Mouse (Mus musculus): ENCODE results near the gene Ccdc58. TPM values are rescaled to one million over a fixed set of nuclear protein-coding genes. Genes with fewer than 3 reads are reported as not detected.
"Not testable (repeated sequence)": the region's sequence is repeated elsewhere in the genome, so short reads cannot be mapped to it uniquely, and the experiment has no call there.

The Ccdc58 gene
- 53.9 and 59.7 TPM in 2 replicates for polyA plus RNA-seq (2015; fragmentation: Nextera tagmentation; extraction: Ambion mirVana)

DNA sequence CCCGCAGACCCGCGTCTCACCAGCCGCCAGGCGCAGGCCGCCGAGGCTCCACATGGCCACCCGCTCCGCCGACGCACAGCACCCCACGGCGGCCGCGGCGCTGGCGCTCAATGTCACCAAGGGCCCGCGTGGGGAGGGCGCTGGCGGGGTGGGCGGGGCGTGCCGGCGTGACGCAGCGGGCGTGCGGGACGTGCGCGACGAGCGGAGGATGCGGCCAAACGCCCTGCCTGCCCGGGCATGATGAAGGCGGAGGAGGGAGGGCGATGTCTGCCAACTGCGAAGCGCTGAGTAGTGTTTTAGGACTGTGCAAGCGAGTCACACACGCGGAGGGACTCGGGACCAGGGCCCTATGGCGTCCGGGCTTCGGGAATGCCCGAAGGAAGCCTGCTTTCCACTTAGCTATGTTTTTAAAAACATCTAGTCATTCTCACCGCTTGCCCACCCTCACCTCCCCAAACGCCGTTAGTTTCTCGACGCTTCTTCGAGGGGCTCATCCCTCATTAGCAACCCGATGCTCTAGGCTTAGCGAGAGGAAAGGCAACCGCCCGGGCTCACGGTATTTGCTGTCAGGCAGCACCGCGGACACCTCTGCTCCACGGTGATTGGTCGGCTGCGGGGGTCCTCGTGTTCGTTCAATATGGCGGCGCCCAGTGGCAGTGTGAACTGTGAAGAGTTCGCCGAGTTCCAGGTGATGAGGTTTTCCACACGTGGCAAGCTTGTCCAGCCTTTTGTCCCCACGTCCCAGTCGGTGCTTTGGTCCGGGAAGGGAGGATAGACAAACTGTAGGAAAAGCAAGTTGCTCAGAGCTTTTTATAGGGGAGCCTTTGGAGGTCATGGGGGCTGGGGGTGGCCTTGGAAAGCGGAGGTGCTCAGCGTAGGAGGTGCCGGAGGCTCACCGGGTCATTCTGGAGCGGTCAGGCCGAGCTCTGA is at the start of gene Ccdc58, which contains the start of gene Fam162a:
Ccdc58 (plus strand) TSS at position 236 of the 930 bp plus-strand sequence.
Fam162a (minus strand) TSS at position 145 of the 930 bp plus-strand sequence.
- peak; percentile 97 for ATAC-seq
- no peaks in the 10 kb centered on the region for H3K9me3 ChIP-seq (replicated peaks)
- peak within 1 kb of the TSS; percentile 84 for H3K4me2 ChIP-seq
- under 1% methylated on average over 81 of the region's 81 CpGs for WGBS
- peak within 1 kb of the TSS; percentile 78 for H3K4me3 ChIP-seq
- peaks cover 28% of the 10 kb centered on the region for H3K4me1 ChIP-seq
- H3K36me3 ChIP-seq (ENCODE audit: poor library complexity, severe bottlenecking) = no peaks in the 10 kb centered on the region
- H3K27ac ChIP-seq = peak within 1 kb of the TSS; percentile 98
- peak within 1 kb of the TSS; percentile 82 for H3K9ac ChIP-seq
- H3K27me3 ChIP-seq = no peaks in the 10 kb centered on the region

DNA sequence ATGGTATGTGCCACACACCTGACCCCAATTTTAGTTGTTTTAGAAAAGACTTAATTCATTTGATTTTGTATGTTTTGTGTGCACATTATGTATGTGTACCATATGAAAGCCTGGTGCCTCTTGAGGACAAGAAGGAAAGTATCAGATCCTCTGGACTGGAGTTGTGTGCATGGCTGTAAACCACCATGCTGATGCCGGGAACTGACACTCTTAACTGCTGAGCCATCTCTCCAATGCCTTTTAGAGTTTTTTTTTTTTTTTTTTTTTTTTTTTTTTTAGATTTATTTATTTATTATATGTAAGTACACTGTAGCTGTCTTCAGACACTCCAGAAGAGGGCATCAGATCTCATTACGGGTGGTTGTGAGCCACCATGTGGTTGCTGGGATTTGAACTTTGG is 43.4 kb upstream of the Ccdc58 start:
- H3K27ac ChIP-seq; ATAC-seq; H3K27me3 ChIP-seq; H3K4me1 ChIP-seq; H3K4me3 ChIP-seq; H3K9ac ChIP-seq; H3K4me2 ChIP-seq; H3K9me3 ChIP-seq (replicated peaks): not testable (repeated sequence)
- WGBS = 87% methylated on average over 1 of the region's 2 CpGs
- peaks cover 45% of the 10 kb centered on the region for H3K36me3 ChIP-seq (ENCODE audit: poor library complexity, severe bottlenecking)

DNA sequence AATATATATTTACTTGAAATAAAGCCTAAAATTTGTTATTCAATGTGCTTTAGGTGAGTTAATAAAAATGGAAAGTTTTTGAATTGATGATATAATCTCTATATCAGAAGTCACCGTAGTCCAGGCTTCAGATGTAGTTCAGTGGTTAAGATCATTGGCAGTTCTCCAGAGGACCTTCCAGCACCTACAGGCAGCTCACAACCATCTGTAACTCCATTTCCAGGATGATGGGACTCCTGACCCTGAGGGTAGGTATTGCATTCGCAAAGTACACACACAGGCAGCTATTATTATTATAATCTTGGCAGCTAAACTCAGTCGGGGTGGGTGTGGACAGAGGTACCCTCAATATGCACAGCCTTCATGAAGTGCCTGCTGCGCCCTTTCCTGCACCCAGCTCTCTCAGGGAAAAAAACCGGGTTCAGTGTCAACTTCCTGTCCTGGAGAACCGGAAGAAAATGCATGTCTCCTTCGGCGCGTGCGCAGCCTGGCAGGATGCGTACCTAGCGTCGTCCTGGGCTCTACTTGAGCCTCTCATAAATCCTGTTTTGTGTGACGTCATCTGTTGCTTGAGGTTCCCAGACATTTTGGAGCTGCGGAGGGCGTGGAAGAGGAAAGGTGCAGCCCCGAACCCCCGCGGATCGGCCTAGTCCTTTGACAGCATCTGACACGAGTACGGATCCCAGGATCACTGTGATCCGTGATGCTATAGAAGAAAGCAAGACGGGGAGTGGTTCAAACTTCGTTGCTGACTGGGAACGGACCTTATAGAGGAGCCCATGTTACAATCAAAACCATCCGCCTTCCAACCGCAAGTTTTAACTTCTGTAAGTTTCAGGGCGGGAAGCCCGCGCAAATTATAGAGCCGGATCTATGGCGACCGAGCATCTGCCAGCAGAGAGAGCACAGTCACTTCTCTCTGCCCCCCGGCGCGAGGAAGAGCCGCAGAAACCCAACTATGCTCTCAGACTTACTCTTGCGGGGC is 30.6 kb upstream of the Ccdc58 start, which contains the start of gene Wdr5b:
Wdr5b (plus strand) TSS at position 551 of the 985 bp plus-strand sequence.
- peak; percentile 98 for ATAC-seq
- WGBS = 2% methylated on average over 39 of the region's 39 CpGs

DNA sequence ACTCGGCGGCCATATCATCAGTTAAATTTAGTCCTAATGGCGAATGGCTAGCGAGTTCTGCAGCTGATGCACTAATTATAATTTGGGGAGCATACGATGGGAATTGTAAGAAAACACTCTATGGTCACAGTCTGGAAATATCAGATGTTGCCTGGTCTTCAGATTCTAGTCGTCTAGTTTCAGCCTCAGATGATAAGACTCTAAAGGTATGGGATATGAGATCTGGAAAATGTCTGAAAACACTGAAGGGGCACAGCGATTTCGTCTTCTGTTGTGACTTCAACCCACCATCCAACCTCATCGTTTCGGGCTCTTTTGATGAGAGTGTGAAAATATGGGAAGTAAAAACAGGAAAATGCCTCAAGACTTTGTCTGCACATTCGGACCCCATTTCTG is 29.9 kb upstream of the Ccdc58 start:
- peak overlapping the region; percentile 63 for H3K4me3 ChIP-seq
- H3K4me1 ChIP-seq = peaks cover 30% of the 10 kb centered on the region
- H3K9me3 ChIP-seq (replicated peaks) = no peaks in the 10 kb centered on the region
- WGBS = 31% methylated on average over 11 of the region's 11 CpGs
- ATAC-seq = no peak
- H3K9ac ChIP-seq = peak overlapping the region; percentile 74
- peak overlapping the region; percentile 78 for H3K27ac ChIP-seq
- peaks cover 34% of the 10 kb centered on the region for H3K36me3 ChIP-seq (ENCODE audit: poor library complexity, severe bottlenecking)
- no peaks in the 10 kb centered on the region for H3K27me3 ChIP-seq
- peak overlapping the region; percentile 65 for H3K4me2 ChIP-seq

More for the DNA sequence above, 30.6 kb upstream of the Ccdc58 start, which contains the start of gene Wdr5b:
- Histone ChIP-seq H3K27ac (peak within 1 kb of the TSS; percentile 78), H3K4me1 (peaks cover 30% of the 10 kb centered on the region), H3K4me2 (peak within 1 kb of the TSS; percentile 65), H3K27me3 (no peaks in the 10 kb centered on the region), H3K9ac (peak within 1 kb of the TSS; percentile 74), H3K4me3 (peak within 1 kb of the TSS; percentile 63), H3K9me3 (replicated peaks) (no peaks in the 10 kb centered on the region), H3K36me3 (ENCODE audit: poor library complexity, severe bottlenecking) (peaks cover 27% of the 10 kb centered on the region)

DNA sequence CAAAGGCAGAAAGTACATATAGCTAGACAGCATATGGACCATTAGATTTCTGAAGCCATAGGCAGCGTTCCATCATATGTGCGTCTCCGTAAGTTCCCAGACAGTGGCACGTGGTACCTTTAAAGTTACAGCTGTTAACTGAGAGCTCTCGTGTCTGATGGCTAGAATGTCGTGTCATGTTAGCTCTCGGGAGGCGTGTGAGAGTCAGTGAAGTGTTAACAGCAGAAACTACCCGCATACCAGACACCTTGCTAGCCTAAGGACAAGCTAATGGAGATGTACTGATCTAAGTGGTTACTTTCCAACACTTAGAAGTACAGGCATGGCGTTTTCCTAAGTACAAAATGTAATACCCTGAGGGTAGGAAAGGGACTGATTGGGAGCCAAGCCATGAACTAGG is 28.4 kb upstream of the Ccdc58 start:
- Histone ChIP-seq H3K27ac (no peak overlapping the region), H3K9me3 (replicated peaks) (no peaks in the 10 kb centered on the region), H3K27me3 (no peaks in the 10 kb centered on the region), H3K4me2 (no peak overlapping the region), H3K36me3 (ENCODE audit: poor library complexity, severe bottlenecking) (peaks cover 48% of the 10 kb centered on the region), H3K4me1 (peaks cover 30% of the 10 kb centered on the region), H3K4me3 (no peak overlapping the region), H3K9ac (no peak overlapping the region)
- 89% methylated on average over 10 of the region's 10 CpGs for WGBS
- ATAC-seq = no peak

DNA sequence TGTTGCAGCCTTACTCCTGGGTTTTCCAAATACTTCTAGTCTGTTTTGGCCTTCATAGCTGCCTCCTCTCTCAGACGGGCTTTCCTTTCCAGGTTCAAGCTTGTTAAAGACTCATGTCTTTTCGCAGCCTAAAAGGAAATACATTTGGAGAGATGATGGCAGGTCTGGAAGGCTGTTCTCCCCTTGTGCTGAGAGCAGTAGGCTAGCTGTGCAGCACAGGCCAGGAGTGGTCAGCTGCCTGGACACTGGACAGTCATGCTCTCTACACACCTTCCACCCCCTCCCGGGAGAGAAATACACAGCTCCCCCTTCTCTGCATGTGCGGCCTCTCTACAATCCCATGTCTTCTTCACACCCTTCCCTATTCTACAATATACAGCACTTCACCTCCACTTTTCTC is 27.5 kb upstream of the Ccdc58 start:
- WGBS = 93% methylated on average over 4 of the region's 4 CpGs
- Histone ChIP-seq H3K27ac (no peak overlapping the region), H3K36me3 (ENCODE audit: poor library complexity, severe bottlenecking) (peaks cover 57% of the 10 kb centered on the region), H3K4me2 (no peak overlapping the region), H3K4me3 (no peak overlapping the region), H3K9ac (no peak overlapping the region), H3K27me3 (no peaks in the 10 kb centered on the region), H3K9me3 (replicated peaks) (no peaks in the 10 kb centered on the region), H3K4me1 (peaks cover 30% of the 10 kb centered on the region)
- no peak for ATAC-seq

DNA sequence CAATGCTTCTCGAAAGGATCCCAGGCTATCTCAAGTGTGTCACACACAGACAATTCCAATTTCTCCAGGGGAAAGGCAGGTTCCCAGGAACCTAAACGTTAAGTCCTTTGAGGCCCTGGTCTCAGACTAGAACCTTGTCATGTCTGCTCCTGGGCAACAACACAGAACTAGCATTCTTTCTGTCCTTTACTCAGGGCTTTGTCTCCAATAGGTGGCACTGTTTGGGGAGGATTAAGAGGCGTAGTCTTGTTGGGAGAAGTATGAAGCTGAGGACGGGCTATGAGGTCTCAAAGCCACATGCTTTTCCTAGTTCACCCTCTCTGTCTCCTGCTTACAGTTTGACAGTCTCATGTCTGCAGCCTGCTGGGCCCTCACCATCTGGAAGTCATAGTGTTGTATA is 23.9 kb upstream of the Ccdc58 start:
- peaks cover 92% of the 10 kb centered on the region for H3K36me3 ChIP-seq (ENCODE audit: poor library complexity, severe bottlenecking)
- WGBS = 90% methylated on average over 4 of the region's 4 CpGs

DNA sequence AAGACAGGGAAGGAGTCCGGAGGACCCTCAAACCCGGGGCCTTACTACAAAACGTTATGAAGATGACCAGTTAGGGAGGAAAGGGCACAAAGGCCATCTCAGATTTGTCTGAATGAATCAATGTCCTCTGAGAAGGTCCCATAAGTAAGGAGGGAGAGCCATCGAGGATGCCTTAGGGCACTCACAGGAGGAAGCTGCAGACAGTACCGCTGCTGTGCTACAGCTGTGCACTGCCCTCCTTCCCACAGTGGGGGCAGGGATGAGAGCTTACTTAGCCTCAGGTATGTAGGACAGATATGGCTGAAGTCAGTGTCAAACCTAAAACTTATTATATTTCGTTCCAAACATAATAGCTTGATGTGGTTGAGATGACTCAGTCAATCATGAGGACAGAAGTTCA is 20.0 kb upstream of the Ccdc58 start:
- Histone ChIP-seq H3K9me3 (replicated peaks) (no peaks in the 10 kb centered on the region), H3K36me3 (ENCODE audit: poor library complexity, severe bottlenecking) (peaks cover 63% of the 10 kb centered on the region), H3K4me2 (no peak overlapping the region), H3K4me3 (no peak overlapping the region), H3K4me1 (no peaks in the 10 kb centered on the region), H3K27me3 (no peaks in the 10 kb centered on the region), H3K9ac (no peak overlapping the region), H3K27ac (no peak overlapping the region)
- WGBS = 89% methylated on average over 6 of the region's 6 CpGs
- ATAC-seq = no peak

More for the DNA sequence above, 23.9 kb upstream of the Ccdc58 start:
- Histone ChIP-seq H3K4me2 (no peak overlapping the region), H3K4me3 (no peak overlapping the region), H3K9ac (no peak overlapping the region), H3K4me1 (peaks cover 16% of the 10 kb centered on the region), H3K27me3 (no peaks in the 10 kb centered on the region), H3K9me3 (replicated peaks) (no peaks in the 10 kb centered on the region), H3K27ac (no peak overlapping the region)
- ATAC-seq = no peak

DNA sequence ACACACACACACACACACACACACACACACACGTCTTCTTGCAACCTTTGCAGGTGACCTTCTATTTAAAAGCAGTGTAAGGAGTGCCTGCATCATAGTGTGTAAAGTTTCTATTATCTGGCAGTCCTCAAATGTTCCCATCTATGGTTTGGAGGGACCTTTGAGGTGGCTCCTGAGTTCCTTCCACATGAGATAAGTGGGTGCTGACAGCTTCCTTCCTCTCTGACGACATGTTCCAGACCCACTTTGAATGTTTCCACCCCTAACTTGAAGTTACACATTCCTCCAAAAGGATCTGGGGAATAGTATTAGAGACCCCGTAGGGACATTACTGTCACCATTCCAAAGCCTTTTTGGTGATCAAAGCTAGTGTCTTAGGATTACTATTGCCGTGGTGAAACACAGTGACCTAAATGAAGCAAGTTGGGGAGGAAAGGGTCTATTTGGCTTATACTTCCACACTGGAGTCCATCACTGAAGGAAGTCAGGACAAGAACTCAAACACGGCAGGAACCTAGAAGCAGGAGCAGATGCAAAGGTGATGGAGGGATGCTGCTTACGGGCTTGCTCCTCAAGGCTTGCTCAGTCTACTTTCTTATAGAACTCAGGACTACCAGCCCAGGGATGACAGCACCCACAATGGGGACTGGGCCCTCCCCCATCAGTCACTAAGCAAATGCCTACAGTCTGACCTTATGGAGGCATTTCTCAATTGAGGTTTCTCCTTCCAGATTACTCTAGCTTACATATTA is 17.8 kb upstream of the Ccdc58 start:
- 91% methylated on average over 6 of the region's 6 CpGs for WGBS
- ATAC-seq = no peak
- no peak overlapping the region for H3K9ac ChIP-seq

DNA sequence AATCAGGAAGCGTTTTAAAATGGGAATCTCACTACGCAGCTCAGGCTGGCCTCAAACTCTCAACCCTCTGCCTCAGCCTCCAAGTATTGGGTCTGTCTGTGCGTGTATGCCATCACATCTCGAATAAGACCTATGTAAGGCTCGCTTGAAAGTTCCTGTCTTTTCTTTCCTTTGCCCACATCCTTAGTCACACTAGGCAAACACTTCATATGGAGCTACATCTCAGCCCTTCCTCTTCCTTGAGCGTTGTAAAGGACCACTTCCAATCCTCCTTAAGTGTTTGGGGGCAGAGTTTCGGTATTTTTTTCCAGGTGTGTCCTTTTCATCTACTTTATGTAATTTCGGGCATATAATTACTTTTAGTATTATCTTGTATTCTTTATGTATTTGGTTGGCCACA is 16.6 kb upstream of the Ccdc58 start:
- H3K27me3 ChIP-seq = no peaks in the 10 kb centered on the region
- H3K4me1 ChIP-seq = no peaks in the 10 kb centered on the region
- peaks cover 28% of the 10 kb centered on the region for H3K36me3 ChIP-seq (ENCODE audit: poor library complexity, severe bottlenecking)
- 93% methylated on average over 8 of the region's 8 CpGs for WGBS
- no peaks in the 10 kb centered on the region for H3K9me3 ChIP-seq (replicated peaks)
- no peak overlapping the region for H3K4me3 ChIP-seq
- no peak overlapping the region for H3K27ac ChIP-seq
- no peak for ATAC-seq
- no peak overlapping the region for H3K4me2 ChIP-seq
- no peak overlapping the region for H3K9ac ChIP-seq

More for the DNA sequence above, 17.8 kb upstream of the Ccdc58 start:
- peaks cover 41% of the 10 kb centered on the region for H3K36me3 ChIP-seq (ENCODE audit: poor library complexity, severe bottlenecking)
- no peak overlapping the region for H3K27ac ChIP-seq
- H3K4me1 ChIP-seq = no peaks in the 10 kb centered on the region
- H3K27me3 ChIP-seq = no peaks in the 10 kb centered on the region
- H3K4me2 ChIP-seq = no peak overlapping the region
- H3K4me3 ChIP-seq = no peak overlapping the region
- H3K9me3 ChIP-seq (replicated peaks) = no peaks in the 10 kb centered on the region

DNA sequence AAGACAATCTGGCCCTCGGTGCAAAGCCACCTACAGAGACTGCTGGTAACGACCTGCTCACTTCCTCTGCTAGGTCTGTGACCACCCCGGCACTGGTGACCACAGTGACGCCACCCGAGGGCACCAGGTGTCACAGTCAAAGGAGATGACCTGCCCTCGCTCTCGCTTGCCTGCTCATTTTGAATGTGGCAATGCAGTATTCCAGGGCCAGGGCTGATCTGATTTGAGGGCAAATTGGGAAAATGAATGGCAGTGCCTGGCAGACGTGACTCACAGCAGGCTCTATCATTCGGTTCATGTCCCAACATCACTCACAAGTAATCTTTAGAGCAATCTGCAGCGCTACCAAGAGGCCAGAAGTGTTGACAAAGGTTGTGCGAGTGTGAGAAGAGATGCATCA is 15.1 kb upstream of the Ccdc58 start:
- Histone ChIP-seq H3K4me3 (no peak overlapping the region), H3K27me3 (no peaks in the 10 kb centered on the region), H3K9me3 (replicated peaks) (no peaks in the 10 kb centered on the region), H3K9ac (0 out of 2 replicates have a peak overlapping the region, but pooled peaks have one; percentile 31), H3K4me1 (no peaks in the 10 kb centered on the region), H3K36me3 (ENCODE audit: poor library complexity, severe bottlenecking) (peaks cover 14% of the 10 kb centered on the region), H3K27ac (no peak overlapping the region), H3K4me2 (no peak overlapping the region)
- 82% methylated on average over 11 of the region's 11 CpGs for WGBS
- ATAC-seq = no peak
